Mouse (Mus musculus): ENCODE data around the gene Tnfrsf12a.

Gene Tnfrsf12a

DNA sequence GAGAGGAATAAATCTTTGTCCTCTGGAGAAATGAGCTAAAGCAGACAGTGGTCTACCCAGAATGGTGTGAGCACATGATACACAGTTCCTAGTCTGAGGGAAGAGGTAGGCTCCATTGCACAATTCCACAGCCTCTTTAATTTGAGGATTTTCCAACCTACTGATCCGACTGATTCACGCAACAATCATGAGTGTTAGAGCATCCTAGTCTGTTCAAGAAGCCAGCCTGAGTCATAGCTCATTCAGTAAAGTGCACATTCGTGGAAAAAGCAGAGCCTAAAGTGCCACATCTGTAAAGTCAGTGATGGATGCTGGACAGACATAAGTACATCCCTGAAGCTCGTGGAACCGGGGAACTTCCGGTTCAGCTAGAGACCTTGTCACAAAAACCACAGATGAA lies 25.9 kb downstream of the Tnfrsf12a start:
- in situ Hi-C loops (cut with MboI; ENCODE audit: low sequenced_read_pairs) = no loop called here

DNA sequence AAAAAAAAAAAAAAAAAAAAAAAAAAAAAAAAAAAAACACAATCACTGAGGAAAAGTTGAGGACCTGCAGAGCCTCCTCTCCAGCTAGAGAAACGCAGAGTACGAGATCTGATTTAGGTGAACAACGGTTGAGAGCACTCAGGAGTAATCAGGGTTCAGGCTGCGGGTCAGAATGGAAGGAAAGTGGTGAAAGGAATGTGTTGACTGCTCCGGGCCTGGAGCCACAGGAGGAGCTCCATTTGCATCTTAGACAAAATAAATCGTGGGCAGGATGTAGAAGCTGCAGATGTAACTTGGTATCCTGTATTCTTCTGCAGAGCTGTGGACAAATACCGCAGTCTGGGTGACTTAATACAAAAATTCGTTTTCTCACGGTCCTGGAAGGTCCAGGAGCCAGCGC lies 31.4 kb downstream of the Tnfrsf12a start:
- in situ Hi-C loops (cut with MboI; ENCODE audit: low sequenced_read_pairs) = no loop called here

DNA sequence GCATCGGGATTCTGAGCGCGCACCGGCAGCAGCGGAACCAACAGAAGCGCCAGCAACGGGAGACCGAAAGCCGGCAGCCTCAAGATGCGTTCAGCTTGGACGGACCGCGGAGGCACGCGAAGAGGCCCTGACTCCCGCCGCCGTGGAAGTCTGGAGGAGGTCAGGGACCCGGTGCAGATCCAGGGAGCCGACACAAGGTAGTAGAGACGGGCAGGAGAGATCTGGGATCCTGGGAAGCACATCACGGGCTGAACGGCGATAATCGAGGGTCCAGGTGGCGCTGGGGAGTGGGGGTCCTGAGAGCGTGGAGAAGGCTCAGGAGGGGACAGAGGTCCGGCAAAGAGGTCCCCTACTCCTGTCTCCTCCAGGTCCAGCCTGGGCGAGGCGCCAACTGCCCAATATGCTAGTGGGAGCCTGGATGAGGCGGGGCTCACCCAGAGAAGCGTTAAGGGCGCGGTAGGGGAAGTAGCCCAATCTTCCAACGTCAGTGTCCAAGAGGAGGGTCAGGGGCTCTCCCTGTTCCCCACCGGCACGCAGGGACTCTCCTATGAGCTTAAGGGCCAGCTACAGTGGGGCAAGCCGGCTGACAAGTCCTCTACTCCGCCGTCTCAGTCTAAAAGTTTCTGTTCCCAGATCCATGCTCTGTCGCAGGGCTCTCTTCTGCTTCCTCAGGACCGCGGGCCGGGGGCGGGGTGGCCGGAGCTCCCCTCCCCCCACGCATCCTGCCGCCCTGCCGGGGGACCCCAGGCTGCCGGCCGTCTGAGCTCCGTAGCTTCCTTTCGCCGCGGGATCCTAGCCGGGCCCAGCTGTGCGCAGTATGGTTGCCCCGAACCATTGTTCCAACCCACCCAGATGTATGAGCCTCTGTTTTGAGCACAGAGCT lies 32.4 kb downstream of the Tnfrsf12a start, which contains the start of gene Mmp25:
Gene Mmp25, minus strand, starts transcription at position 665 of the 883 bp plus-strand sequence.
- in situ Hi-C loops (cut with MboI; ENCODE audit: low sequenced_read_pairs) = no loop called here

DNA sequence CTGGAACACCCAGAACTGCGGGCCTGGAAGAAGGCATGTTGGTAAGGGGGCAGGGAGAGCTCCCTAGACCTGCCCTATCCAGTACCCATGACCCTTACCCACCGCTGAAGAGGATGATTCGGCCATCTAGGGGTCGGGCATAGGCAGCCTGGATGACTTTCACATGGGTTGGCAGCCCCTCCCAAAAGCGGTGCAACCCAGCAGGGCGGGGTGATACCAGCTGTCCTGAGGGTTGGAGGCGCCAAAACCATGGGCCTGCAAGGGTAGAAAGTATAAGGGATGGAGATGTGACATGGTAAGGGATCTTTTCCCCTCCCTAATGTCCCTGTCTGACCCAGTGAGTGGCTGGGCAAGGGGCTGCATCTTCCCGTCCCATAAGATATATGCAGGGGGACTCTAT lies 46.0 kb downstream of the Tnfrsf12a start:
- in situ Hi-C loops (cut with MboI; ENCODE audit: low sequenced_read_pairs) = no loop called here

DNA sequence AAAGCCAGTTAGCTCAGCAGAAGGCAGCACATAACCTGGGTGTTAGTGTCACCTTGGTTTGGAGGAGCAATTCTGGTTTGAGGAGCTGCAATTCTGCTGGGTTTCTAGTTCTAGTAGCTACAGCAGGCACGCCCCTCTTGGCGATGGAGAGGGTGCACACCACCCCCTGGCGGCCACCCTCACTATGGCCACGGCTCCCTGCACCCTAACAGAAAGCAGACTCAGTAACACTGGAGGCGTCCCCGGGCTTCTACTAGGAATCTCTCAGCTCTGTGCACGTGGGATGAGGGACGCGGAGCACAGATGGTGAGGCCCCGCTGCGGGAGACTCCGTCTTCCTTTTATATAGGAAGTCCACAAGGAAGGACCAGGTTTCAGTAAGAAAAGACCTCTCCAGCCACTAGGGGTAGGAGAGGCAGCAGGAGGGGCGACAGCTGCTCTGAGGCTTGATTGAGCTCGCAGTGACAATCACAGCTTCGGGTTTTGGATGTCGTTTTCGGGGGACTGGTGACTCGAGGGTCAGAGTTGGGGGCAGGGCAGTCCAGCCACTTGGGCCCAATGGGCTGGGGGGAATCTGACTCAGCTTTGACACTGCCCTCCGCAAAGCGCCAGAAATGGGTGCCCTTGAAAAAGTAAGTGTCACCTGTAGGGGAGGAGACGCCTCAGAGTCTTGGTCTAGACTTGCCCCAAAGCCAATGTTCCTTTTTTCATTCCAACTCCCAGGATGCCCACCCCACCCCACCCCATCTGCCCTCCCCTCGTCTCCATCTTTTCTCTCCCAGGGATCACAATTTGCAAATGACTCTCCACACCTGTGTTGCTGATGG lies 46.9 kb downstream of the Tnfrsf12a start:
- in situ Hi-C loops (cut with MboI; ENCODE audit: low sequenced_read_pairs) = no loop called here

DNA sequence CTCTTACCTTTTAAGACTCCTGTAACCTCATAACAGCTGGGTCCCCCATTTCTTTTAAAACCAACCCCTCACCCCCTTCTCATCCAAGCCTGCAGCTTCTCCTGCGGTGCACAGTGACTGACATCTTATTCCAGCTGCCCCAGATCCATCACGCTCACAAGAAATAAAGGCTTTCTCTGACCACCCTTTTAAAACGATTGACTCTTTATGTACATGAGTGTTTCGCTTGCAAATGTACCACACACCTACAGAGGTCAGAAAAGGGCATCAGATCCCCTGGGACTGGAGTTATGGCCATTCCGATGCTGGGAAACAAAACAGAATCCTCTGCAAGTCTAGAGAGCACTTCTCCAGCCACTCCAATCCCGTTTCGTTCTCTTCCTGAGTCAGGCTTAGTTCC lies 49.5 kb downstream of the Tnfrsf12a start:
- in situ Hi-C loops (cut with MboI; ENCODE audit: low sequenced_read_pairs) = no loop called here
